Mouse (Mus musculus) spleen, adult 2 months (tissue): ENCODE measurements around the gene Cbfa2t3.

Experiments
- CTCF ChIP-seq: fragments of 200-500 bp; IDR thresholded peaks from 2 replicates; pipeline ENCODE4 v1.5.1; 2011; ENCODE audit warnings: mild to moderate bottlenecking, inconsistent platforms; ENCODE audit not compliant: insufficient read depth, insufficient read length, insufficient replicate concordance; ENCODE audit errors: extremely low read depth
- POLR2A ChIP-seq: fragments of 200-500 bp; IDR thresholded peaks from 2 replicates; pipeline ENCODE4 v1.6.1; 2011; ENCODE audit warnings: low read depth, low read length, inconsistent platforms

GRCm38 (mm10) chr8:122677481-122678021, 21.4 kb downstream of the Cbfa2t3 start:
- no peak for TF ChIP-seq CTCF
- TF ChIP-seq POLR2A = no peak
